Mouse (Mus musculus): Measurements from ENCODE around the gene Hat1.

Hat1 gene

DNA sequence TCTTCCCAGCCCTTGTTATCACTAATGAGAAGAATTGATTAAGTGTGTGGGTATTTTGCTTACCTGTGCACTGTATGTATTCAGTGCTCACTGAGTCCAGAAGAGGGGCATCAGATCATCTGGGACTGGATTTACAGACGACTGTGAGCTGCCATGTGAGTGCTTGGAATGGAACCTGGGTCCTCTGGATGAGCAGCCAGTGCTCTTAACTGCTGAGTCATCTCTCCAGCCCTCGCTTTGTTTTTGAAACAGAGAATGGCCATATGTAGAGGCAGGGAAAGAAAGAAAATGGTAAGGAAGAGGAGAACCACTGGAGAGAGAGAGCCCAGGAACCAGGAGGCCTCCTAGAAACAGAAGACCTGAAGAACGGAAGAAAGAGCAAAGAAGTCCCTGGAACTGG is 73.8 kb downstream of the Hat1 start:
- DNase-seq (ENCODE audit: low spot score in 2 of 2) = no peak

DNA sequence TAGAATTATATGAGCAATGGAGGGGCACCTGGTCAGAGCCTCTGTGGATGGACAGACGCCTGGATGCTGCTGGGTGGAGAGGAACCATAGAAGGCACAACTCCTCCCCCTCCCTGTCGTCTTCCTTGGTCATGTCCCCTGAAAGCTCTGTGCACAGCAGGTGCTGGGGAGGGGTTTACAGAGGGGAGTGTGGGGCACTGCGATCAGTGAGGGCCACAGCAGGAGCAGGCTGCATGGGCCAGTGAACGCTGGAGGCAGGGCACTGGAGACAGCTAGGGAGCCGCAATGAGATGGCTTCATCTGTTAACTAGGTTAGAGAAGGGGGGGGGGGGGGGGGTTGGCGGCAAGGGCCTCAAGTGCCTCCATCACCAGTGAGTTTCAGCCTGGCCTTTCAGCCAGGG is 77.3 kb downstream of the Hat1 start:
- DNase-seq (ENCODE audit: low spot score in 2 of 2) = no peak

DNA sequence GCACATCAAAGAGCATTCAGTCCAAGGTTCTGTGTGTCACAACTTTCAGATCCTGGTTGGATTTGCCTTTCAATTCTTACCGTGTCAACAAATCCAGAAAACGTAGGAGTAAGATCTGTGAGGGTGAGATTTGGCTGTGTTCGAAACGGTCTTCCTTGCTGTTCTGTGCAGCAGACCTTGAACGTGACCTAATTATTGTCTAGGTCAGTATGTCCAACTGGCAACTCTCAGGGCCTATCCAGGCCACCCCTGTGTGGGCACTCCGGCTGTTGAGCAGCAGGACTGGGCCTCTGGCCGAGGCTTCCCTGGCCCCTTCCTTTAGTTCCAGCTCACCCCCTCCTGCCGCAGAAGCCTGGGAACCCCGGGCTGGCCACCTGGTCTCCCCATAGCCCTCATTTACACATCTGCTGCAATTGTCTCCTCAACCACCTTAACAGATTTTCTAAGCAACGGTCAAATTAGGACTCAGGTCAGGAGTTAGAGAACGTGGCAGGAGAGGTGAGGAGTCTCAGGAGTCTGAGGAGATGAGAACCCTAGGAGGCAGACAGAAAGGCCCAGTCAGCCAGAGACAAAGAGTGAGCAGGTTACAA is 78.2 kb downstream of the Hat1 start:
- no peak for DNase-seq (ENCODE audit: low spot score in 2 of 2)

DNA sequence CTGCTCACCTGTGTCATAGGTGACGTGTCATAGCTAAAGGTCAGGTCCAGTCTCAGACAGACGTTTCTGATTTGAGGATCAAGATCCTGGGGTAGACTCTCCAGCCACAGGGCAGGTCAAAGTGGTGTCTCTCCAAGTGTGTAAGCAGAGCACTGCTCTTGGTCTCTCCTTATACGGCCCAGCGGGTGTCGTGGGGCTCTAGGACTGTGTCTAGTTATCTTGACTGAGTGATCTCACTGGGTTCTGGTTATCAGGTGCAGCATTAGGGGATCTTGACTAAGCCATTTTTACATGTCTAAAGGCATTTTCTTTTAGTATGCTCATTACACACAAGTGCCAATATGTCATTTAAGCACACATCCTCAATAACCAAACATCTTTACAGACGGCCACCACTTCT is 82.3 kb downstream of the Hat1 start:
- DNase-seq (ENCODE audit: low spot score in 2 of 2) = no peak

- no peak for DNase-seq (ENCODE audit: low spot score in 2 of 2)
Measured at GRCm38 (mm10) chr2:71473830-71474229, 85.1 kb downstream of the Hat1 start.

GRCm38 (mm10) chr2:71474345-71474744 is 85.6 kb downstream of the Hat1 start:
- DNase-seq (ENCODE audit: low spot score in 2 of 2) = no peak

DNA sequence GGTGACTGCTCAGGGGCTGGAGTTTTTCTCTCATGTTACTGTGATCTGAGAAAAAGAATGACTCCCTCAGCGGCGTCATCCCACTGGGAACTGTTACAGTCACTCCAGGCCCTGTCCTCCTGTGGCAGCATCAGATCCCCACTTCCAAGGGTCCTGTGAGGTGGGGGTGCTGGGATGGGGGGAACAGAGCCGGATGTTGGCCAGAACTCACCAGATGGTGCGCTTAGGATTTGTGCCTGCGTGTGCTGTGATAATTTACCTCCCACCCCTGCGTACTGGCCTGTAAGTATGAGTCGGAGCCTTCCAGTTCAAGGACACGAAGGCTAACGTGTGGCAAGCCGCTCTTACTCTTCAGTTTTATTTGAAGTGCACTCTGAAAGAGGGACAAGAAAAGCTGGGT is 86.6 kb downstream of the Hat1 start:
- no peak for DNase-seq (ENCODE audit: low spot score in 2 of 2)

DNA sequence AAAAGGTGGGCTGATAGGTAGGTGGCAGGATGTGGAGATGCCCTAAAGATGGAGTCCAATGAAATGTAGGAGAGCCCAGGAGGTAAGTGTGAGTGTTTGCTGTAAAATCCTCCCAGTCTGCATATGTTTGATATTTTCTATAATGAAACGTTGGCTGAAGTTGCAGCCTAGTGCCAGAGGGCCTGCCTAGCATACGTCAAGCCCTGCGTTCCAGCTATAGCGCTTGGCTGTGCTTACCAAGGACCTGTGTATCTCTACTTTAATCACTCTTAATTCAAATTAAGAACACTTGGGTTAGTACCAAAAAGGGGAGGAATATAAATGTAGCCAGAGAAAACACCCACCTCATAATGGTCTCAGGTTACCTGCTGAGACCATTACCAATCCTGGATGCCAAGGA is 87.0 kb downstream of the Hat1 start:
- DNase-seq (ENCODE audit: low spot score in 2 of 2) = no peak

GRCm38 (mm10) chr2:71477787-71478186 is 89.0 kb downstream of the Hat1 start:
- no peak for DNase-seq (ENCODE audit: low spot score in 2 of 2)

DNA sequence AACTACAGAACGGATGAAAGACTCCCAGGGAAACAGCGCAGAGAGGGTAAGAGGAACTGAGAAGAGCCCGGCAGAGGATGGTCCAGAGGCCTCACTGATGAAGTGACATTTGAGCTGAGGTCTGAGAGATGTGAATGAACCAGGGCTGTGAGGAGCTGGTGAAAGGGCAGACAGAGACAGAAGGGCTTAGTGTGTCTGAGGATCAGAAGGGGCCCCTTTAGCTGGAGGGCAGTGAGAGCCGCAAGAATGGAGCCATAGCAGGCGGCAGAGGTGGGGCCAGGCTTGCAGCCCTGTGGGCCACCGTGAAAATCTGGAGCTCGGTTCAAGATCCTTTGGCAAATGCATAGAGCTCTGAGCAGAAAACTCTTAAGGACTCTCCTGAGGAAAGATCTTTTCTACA is 91.2 kb downstream of the Hat1 start:
- DNase-seq (ENCODE audit: low spot score in 2 of 2) = no peak

DNA sequence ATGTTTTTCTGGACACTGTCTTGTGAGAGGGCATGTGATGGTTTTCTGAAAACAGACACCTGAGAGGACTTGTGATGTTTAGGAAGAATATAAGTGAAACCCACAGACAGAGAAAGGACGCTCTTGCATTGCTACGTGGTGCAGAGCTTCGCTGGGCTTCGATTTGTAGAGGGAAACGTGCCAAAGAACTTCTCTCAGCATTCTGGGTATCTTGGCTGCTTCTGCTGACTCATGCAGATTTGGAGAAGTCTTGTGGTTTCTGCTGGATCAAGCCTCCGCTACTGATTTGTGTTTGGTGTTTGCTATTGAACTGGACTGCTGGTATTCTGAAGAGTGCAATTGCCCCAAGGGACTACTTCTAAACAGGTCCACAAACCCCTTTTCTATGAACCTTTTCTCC is 93.1 kb downstream of the Hat1 start:
- no peak for DNase-seq (ENCODE audit: low spot score in 2 of 2)

DNA sequence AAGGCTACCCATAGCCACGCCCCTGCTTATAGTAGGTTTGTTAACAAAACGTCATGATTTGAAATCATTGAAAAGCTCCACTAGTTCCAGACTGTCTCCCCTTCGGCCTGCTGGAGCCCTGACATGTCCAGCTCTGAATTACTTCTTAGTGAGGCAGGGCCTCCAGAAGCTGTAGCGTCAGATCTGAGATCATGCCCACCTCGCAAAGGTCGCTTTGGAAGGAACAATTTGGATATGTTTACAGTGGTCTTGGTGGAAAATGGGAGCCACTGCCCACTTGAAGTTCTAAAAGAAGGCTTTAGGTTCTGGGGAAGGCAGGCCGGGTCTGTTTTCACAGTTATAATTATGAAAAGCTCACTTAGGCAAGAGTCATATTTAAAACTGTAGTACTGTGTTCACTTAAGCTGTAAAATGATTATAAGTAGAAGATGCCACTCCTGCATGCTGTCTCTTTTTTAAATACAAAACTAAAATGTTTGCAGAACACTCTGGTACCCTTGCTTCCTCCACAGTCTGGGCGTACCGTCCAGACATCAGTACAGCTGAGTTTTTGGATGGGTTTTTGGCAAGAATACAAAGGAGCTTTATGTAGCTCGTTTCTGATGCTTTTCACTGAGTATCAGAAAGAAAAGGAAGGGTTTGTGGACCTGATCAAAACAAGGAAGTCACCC is 94.4 kb downstream of the Hat1 start:
- no peak for DNase-seq (ENCODE audit: low spot score in 2 of 2)

- DNase-seq (ENCODE audit: low spot score in 2 of 2) = no peak
Measured at GRCm38 (mm10) chr2:71483717-71484066, 94.9 kb downstream of the Hat1 start.
